Mouse (Mus musculus): ENCODE results near the gene Treh. TPM values are rescaled to one million over a fixed set of nuclear protein-coding genes. Genes with fewer than 3 reads are reported as not detected.

Treh gene
- total RNA-seq, 2 experiments from 2014 or later: not detected

DNA sequence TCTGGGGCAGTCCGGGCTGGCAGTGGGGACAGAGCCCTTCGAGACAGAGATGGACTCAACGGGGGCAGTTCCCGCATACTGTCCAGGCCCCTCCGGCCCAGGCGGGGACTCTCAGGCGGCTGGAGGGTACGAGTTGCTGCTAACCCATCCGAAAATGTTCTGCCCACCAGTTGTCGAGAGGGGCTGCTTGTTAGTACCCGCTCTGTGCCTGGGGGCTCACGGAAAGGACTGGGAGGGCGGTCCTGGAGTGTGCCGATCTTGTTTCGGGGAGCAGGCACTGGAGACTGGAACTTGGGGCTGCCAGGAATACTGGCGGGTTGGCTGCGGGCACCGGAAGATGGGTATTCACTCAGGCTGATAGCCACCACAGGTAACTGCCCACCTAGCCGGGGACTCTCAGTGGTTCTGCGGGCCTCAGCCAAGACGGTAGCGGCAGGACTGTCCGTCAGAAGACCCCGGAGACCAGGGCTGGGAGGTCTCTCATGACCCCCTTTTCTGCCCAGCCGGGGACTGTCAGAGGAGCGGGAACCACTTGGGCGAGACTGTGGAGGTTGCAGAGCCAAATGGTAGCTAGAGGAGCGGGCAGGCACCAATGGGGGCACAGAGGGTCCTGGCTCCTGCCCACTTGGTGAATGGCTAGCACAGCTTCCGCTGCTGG is 42.8 kb downstream of the Treh start:
- DNase-seq: no peak

- no peak for DNase-seq
Observed at GRCm38 (mm10) chr9:44716997-44717821, 44.2 kb downstream of the Treh start.

GRCm38 (mm10) chr9:44717822-44718242 is 44.8 kb downstream of the Treh start:
- no peak for DNase-seq

DNA sequence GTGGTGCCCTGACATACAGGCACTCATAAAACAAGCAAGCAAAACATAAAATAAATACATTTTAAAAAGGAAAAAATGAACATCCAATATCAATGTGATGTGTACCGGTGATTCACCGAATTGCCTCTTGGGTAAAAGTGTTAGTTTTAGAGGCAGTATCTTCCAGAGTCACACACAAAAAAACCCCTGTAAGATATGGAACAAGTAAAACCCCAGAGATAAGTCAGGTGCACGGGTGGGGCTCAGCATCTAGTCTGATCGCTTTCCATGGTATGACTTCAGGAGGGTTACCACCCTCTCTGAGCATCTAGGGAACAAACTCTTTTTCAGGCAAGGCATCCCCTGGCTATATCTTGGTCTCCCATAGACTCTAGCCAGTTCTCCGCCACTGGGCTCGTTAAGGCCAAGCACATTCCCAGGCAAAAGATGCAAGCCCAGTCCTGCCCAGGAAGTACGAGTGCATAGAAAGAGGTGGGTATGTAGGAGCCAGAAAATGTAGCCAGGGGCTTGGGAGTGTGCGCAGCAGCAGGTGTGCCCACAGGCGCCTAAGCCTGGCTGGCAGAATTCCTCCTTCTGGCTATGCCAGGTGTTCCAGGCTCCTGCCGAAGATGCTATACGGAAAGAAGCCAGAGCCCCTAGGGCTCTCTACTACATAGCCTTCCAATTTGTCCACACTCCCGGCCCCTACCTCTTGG is 46.1 kb downstream of the Treh start:
- DNase-seq: no peak

DNA sequence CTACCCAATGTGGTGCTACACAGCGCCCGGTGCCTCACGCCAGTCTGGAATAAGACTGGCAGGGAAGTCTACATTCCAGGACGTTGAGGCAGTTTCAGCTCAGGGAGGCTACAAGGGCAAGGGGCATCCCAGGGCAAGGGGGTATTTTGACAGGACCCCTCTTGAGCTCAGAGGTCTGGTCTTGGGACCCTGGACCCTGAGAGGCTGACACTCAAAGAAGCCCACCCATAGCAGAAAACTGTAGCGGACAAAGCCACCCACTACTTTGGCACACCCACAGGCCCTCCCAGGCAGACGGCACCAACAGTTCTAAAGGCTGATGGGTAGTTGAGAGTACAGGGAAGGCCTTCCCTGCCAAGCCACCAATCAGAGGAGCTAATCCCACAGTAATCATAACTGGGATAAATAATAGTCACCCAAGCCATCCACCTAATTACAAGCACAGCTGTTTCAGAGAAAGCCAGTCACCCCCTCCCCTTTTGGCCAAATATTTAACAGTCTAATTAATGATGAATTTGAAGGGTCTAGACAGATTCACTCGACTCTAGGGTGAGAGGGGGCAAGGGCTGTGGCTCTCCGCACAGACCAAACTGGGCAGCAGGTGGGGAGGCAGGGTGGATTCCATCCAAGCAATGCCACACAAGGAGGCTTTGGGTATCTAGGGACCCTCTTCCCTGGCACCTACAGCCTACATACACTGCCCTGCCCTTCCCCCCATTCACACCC is 46.8 kb downstream of the Treh start:
- DNase-seq: no peak

GRCm38 (mm10) chr9:44720358-44721153 is 47.5 kb downstream of the Treh start:
- DNase-seq: no peak

DNA sequence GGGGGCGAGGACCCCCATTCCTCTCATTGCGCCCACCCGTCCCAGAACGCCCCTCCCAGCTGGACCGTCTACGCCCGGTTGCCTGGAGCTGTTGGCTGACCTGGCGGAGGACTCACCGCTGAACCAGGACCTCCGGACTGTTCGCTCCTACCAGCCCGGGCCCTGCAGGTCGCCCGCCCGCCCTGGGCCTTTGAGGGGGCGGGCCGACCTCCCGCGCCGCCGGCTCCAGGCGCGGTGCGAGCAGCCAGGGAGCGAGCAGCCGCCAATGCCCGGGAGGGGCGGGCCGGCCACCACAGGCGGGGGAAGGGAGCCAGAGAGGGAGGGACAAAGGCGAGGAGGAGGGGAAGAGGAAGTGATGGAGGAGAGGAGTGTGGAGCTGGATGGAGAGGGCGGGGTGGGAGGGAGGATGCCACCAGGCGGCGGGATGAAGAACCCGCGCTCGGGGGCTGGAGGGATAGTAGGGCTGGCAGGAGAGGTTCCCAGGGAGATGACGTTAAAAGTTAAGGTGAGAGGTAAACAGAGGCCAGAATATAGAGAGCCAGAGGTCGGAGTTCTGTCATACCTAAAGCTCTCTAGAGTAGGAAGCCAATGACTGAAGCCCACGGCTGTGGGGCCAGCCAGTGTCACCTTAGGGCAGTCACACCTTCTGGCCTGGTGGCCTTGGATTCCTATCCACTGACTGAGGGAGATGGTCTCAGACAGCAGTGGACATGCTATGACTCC is 48.3 kb downstream of the Treh start:
- peak; percentile 87 for DNase-seq

GRCm38 (mm10) chr9:44721877-44722186 is 48.8 kb downstream of the Treh start:
- DNase-seq: no peak

DNA sequence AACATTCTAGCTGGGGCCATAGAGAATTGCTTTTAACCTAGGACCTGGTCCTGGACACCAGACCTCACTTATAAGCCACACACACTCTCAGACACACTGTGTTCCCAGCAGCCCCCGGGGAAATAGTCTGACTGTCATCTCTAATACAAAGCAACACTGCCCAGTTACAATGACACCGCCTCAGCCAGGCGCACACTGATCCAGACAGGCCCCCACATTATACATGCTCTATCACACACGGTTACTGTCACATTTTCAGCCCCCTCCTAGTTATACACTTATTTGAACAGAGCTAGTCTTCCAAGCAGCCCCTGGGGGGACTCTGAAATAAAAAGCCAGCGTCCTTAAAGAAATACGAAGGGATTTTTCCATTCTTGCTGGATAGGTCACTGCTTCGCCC is 49.5 kb downstream of the Treh start:
- DNase-seq: no peak

DNA sequence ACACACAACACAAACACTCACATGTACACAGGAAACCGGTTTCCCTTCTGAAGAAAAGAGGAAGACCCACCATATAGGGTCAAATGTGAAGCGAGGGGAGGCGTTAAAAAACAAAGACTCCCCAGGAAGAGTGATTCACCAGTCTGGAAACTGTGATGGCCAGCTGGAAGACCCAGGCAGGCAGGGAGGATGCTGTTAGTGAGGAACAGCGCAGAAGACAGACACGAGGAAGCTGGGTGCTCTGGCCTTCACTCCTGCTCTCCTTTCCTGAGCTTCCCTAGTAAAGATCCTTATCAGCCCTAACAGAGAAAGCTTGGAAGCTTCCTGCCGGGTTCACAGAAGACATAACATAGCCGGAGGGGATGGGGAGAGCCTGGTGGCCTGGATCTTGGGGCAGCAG is 50.0 kb downstream of the Treh start:
- DNase-seq: no peak

DNA sequence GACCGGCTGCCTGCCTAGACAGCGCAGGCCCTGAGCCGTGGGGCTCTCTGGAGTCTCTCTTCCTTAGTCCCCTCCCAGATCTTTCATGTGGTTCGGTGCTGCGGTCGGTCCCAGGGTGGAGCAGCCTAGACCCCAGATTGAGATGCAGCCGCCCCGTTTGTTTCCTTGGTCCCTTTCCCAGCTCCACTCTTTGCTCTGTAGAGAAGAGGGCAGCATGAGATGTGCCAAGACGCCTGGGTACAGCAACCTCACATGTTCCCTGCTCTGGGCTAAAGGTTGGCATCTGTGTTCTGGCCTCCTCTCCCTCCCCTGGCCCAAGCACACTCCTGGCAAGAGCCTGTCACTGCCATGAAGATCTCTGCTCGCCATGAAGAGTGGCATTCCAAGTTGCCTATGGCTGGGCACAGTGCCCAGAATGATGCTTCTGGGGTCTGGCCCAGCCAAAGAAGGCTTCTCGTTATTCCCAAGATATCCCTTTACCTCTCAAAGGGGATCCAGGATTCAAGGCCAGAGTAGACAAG is 50.5 kb downstream of the Treh start:
- no peak for DNase-seq

- no peak for DNase-seq
Observed at GRCm38 (mm10) chr9:44724223-44724622, 51.2 kb downstream of the Treh start.

DNA sequence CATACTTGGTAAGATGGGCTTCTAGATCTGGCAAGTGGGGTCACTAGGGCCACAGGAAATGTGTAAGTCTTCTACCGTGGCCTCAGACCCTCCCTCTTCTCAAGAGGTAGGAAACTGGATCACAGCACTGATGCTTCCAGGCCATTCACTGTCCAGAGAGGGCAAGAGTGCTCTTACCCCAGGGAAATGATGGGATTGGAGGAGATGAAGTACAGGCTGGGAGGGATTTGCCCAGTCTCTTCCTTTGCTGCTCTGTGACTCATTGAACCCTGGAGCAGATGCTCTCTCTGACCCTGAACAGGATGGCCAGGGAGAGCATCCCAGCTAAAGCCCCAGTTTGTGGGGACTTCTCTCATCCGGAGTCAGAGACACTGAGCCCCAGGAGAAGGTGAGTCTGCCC is 51.6 kb downstream of the Treh start:
- no peak for DNase-seq

GRCm38 (mm10) chr9:44726431-44727146 is 53.6 kb downstream of the Treh start:
- no peak for DNase-seq

- no peak for DNase-seq
Observed at GRCm38 (mm10) chr9:44727441-44727840, 54.4 kb downstream of the Treh start.

DNA sequence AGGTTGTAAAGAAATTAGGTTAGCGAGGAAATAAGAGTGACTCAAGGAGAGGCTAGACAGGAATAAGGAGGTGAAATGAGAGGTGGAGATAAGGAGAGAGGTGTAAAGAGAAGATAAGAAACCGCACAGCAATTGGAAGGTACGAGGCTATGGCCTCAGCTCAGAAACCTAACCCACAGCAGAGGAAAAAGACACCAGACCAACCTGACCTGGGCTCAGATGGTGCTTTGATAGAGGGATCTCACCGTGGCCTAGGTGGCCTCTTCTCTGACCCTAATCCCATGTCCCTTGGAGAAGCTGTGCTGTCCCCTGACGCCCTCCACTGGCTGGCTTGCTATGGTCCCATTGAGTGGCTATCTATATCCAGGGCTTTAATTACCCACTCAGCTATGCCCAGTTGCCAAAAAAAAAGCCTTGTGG is 59.1 kb downstream of the Treh start:
- DNase-seq: no peak

DNA sequence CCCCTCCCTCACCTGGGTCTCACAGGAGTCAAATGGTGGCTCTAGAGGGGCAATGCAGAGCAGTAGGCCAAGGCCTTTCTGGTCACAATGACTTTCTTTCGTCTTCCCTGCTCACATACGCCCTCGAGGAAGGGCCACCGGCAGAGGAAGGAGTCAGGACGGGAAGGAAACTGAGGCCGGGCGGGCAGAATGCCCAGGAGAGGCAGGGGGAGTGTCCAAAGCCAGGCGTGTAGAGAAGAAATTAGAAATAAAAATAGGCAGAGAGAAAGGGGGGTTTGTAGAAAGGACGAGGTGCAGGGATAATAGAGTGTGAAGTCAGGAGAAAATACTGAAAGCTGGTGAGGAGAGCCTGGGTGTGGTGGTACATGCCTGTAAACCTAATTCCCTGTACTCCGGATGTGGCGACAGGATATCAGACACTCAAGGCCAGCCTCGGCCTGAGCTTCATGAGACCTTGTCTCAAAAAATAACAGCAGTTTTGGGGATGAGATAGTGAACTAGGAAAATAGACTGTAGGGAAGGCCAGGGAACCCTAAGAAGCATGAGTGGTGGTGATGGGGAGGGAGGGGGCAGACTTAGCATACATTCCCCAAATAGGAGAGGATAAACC is 60.0 kb downstream of the Treh start:
- no peak for DNase-seq

- peak; percentile 72 for DNase-seq
Observed at GRCm38 (mm10) chr9:44733671-44734523, 60.9 kb downstream of the Treh start.
